In the genomic region with DNA sequence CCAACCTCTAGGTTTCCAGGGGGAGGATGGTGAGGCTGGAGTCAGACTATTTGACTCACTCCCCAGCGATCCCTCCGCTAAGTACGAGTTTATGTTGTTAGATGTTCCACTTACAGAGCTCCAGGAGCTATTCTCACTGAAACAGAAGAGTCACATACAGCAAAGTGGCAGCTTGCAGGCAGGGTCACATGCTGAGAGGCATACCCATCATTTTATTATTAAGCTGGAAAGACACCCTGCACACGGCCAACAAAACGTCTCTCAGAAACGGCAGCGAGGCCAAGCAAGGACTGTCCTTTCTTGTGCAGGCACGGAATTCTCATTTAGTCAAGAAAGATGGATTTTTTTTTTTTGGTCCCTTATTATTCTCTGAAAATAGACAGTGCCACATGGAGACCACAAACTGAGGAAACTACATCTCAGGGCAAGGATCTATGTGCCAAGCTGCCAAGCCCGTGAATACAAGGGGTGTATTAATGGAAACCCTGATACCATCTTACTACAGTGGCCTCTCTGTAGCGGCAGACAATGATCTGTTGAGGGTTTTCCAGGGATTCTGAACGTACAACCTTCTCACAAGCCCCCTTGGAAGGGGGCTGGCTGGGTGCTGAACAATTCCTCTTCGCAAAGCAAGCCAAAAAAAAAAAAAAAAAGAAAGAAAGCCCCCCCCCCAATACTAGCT, we compare ENCODE assay signal across 8 mouse cellular contexts. TPM values are rescaled to one million over a fixed set of nuclear protein-coding genes. Genes with fewer than 3 reads are reported as not detected.
A peak's percentile ranks its signal among the peaks of the same experiment; 100 is the strongest.
DNase-seq lines count a peak whose midpoint lies in the region; ATAC-seq and TF ChIP-seq lines count a peak whose summit lies in the region.

No protein-coding gene starts in this region.

- peaks cover 80% of the 10 kb centered on the region for H3K4me1 ChIP-seq in megakaryocyte, embryonic 14.5 days
- peaks cover 44% of the 10 kb centered on the region for H3K4me1 ChIP-seq in hindbrain, embryonic 14.5 days (replicated peaks; ENCODE audit: control insufficient read depth, insufficient read depth, low read length)
- peaks cover 8% of the 10 kb centered on the region for H3K4me1 ChIP-seq in midbrain, postnatal 0 days (ENCODE audit: insufficient read depth, low read length)

- peak; percentile 51 for DNase-seq in adrenal gland, adult 2 months
- DNase-seq in adrenal gland, adult 8-10 months: no peak
- DNase-seq in hindbrain, embryonic 14.5 days (ENCODE audit: low spot score): peak; percentile 68
- peak; percentile 80 for DNase-seq in midbrain, postnatal 0 days (ENCODE audit: low spot score)
- no peak for DNase-seq in right cerebral cortex, adult 18-20 months

- peak overlapping the region; percentile 86 for H3K4me2 ChIP-seq in hindbrain, embryonic 14.5 days (replicated peaks)
- peak overlapping the region; percentile 83 for H3K4me2 ChIP-seq in midbrain, postnatal 0 days (ENCODE audit: low read depth, low read length, poor library complexity, severe bottlenecking)

- WGBS in hindbrain, embryonic 14.5 days: 11% methylated on average over 12 of the region's 12 CpGs
- WGBS in midbrain, postnatal 0 days: 7% methylated on average over 12 of the region's 12 CpGs

- H3K27me3 ChIP-seq in megakaryocyte, embryonic 14.5 days (replicated peaks): no peaks in the 10 kb centered on the region
- no peaks in the 10 kb centered on the region for H3K27me3 ChIP-seq in hindbrain, embryonic 14.5 days (ENCODE audit: control insufficient read depth, insufficient read depth, low read length)
- no peaks in the 10 kb centered on the region for H3K27me3 ChIP-seq in midbrain, postnatal 0 days (ENCODE audit: insufficient read depth, low read length)

- H3K4me3 ChIP-seq in megakaryocyte, embryonic 14.5 days (replicated peaks): peak overlapping the region; percentile 99
- peak overlapping the region; percentile 96 for H3K4me3 ChIP-seq in hindbrain, embryonic 14.5 days (replicated peaks; ENCODE audit: low read length)
- H3K4me3 ChIP-seq in midbrain, postnatal 0 days (ENCODE audit: low read depth, low read length): peak overlapping the region; percentile 90

- no peaks in the 10 kb centered on the region for H3K9me3 ChIP-seq in megakaryocyte, embryonic 14.5 days
- H3K9me3 ChIP-seq in hindbrain, embryonic 14.5 days (ENCODE audit: control insufficient read depth, low read length): no peaks in the 10 kb centered on the region
- no peaks in the 10 kb centered on the region for H3K9me3 ChIP-seq in midbrain, postnatal 0 days (ENCODE audit: low read length)

- peak overlapping the region; percentile 97 for H3K27ac ChIP-seq in hindbrain, embryonic 14.5 days
- peak overlapping the region; percentile 91 for H3K27ac ChIP-seq in midbrain, postnatal 0 days (ENCODE audit: low read depth, low read length)

- TF ChIP-seq CTCF in midbrain, postnatal 0 days (IDR thresholded peaks at IDR 0.05): no peak

- peaks cover 51% of the 10 kb centered on the region for H3K36me3 ChIP-seq in megakaryocyte, embryonic 14.5 days (replicated peaks; ENCODE audit: low read length)
- H3K36me3 ChIP-seq in hindbrain, embryonic 14.5 days (replicated peaks; ENCODE audit: control insufficient read depth, insufficient read depth): no peaks in the 10 kb centered on the region; the same call in 1 of the 2 replicates
- no peaks in the 10 kb centered on the region for H3K36me3 ChIP-seq in midbrain, postnatal 0 days (ENCODE audit: insufficient read depth, low read length)

- ATAC-seq in megakaryocyte, adult 5-6 weeks (ENCODE audit: poor library complexity, severe bottlenecking): no peak
- peak; percentile 64 for ATAC-seq in hindbrain, embryonic 14.5 days (ENCODE audit: low FRiP score)
- ATAC-seq in midbrain, postnatal 0 days (ENCODE audit: low FRiP score): peak; percentile 41
- no peak for ATAC-seq in megakaryocyte-erythroid progenitor cell, adult 5-6 weeks (replicated peaks; ENCODE audit: low FRiP score, low TSS enrichment, poor library complexity, severe bottlenecking)

- H3K9ac ChIP-seq in hindbrain, embryonic 14.5 days: peak overlapping the region; percentile 99
- H3K9ac ChIP-seq in midbrain, postnatal 0 days (replicated peaks; ENCODE audit: low read length, poor library complexity, severe bottlenecking): peak overlapping the region; percentile 93

RNA-seq across cellular contexts. Expression of a gene that starts 1.5 kb away (rescaled TPM):
- 100 to 1,000 TPM in 1 of 2 experiments, 10 to 100 TPM in 1; 65.8 to 146 TPM for total RNA-seq in adrenal gland, adult 2 months (2021)
- polyA plus RNA-seq in adrenal gland, adult 2 months (2012; rRNA removed): 198 and 208 TPM in 2 replicates
- 100 to 1,000 TPM in 1 of 4 experiments, 10 to 100 TPM in 3; 76.1 to 101 (median 91.9) TPM for total RNA-seq in adrenal gland, adult 8-10 months (2022)
- polyA plus RNA-seq in megakaryocyte, embryonic 14.5 days (2012; ENCODE audit: insufficient read depth, low replicate concordance): 437 and 1,468 TPM in 2 replicates
- 28.9 and 29.2 TPM in 2 replicates for total RNA-seq in megakaryocyte, adult 5-6 weeks (2015)
- total RNA-seq in megakaryocyte, adult 5-6 weeks (2017): 29.1 and 29.9 TPM in 2 replicates
- 59.5 and 61.7 TPM in 2 replicates for polyA plus RNA-seq in hindbrain, embryonic 14.5 days (2014; fragmentation: Nextera tagmentation; extraction: Ambion mirVana)
- 52.3 and 75.5 TPM in 2 replicates for total RNA-seq in midbrain, postnatal 0 days (2014; rRNA removed)
- polyA plus RNA-seq in midbrain, postnatal 0 days (2015; fragmentation: Nextera tagmentation; extraction: Ambion mirVana): 54.3 and 56.2 TPM in 2 replicates
- 20.8 and 34.3 TPM in 2 replicates for total RNA-seq in megakaryocyte-erythroid progenitor cell, adult 5-6 weeks (2014; fragmentation: Nextera tagmentation)
- total RNA-seq in megakaryocyte-erythroid progenitor cell, adult 5-6 weeks (2017): 12.8 and 15.5 TPM in 2 replicates

RNA-seq across cellular contexts. Expression of a gene that starts 57.1 kb away (rescaled TPM):
- 10 to 100 TPM; 16.4 to 19.3 TPM for total RNA-seq in adrenal gland, adult 2 months (2021)
- 6.5 and 10.4 TPM in 2 replicates for polyA plus RNA-seq in adrenal gland, adult 2 months (2012; rRNA removed)
- 10 to 100 TPM; 13.2 to 29.8 (median 22.8) TPM for total RNA-seq in adrenal gland, adult 8-10 months (2022)
- polyA plus RNA-seq in megakaryocyte, embryonic 14.5 days (2012; ENCODE audit: insufficient read depth, low replicate concordance): 5.4 and 11.0 TPM in 2 replicates
- 6.0 and 6.6 TPM in 2 replicates for total RNA-seq in megakaryocyte, adult 5-6 weeks (2015)
- 12.1 and 13.0 TPM in 2 replicates for total RNA-seq in megakaryocyte, adult 5-6 weeks (2017)
- 22.4 and 27.9 TPM in 2 replicates for polyA plus RNA-seq in hindbrain, embryonic 14.5 days (2014; fragmentation: Nextera tagmentation; extraction: Ambion mirVana)
- total RNA-seq in midbrain, postnatal 0 days (2014; rRNA removed): 42.9 and 45.4 TPM in 2 replicates
- polyA plus RNA-seq in midbrain, postnatal 0 days (2015; fragmentation: Nextera tagmentation; extraction: Ambion mirVana): 25.8 and 30.8 TPM in 2 replicates
- 9.3 and 9.5 TPM in 2 replicates for total RNA-seq in megakaryocyte-erythroid progenitor cell, adult 5-6 weeks (2014; fragmentation: Nextera tagmentation)
- 13.7 and 30.9 TPM in 2 replicates for total RNA-seq in megakaryocyte-erythroid progenitor cell, adult 5-6 weeks (2017)

Comparison
In these comparisons a context has a peak if more than half of its experiments do, and no peak if none do; other contexts are left out.
1. DNase-seq: peak in adrenal gland, adult 2 months (single experiment), hindbrain, embryonic 14.5 days (single experiment) and midbrain, postnatal 0 days (single experiment); none in adrenal gland, adult 8-10 months (single experiment) and right cerebral cortex, adult 18-20 months (single experiment).
2. ATAC-seq: peak in hindbrain, embryonic 14.5 days (single experiment) and midbrain, postnatal 0 days (single experiment); none in megakaryocyte, adult 5-6 weeks (single experiment) and megakaryocyte-erythroid progenitor cell, adult 5-6 weeks (single experiment).
3. Peak in every context shown above with its lines, with median percentiles within 50 percentile points of each other: H3K4me3 ChIP-seq.